Mouse (Mus musculus) CH12.LX (cell line): Measurements from ENCODE around the gene Mark2. TPM values are rescaled to one million over a fixed set of nuclear protein-coding genes. Genes with fewer than 3 reads are reported as not detected.

Experiments used
- DNase-seq: peaks from one replicate; pipeline ENCODE4 v3.0.0-alpha.2; 2013; ENCODE audit errors: extremely low read depth
- H3K27ac ChIP-seq: 2 replicates; pipeline ENCODE4 v1.5.1; 2012; ENCODE audit warnings: low read depth, mild to moderate bottlenecking, control low read depth, moderate library complexity; ENCODE audit not compliant: insufficient read depth
- H3K27me3 ChIP-seq: replicated peaks from 2 replicates; pipeline ENCODE3; 2012; ENCODE audit warnings: inconsistent platforms
- H3K36me3 ChIP-seq, 2 experiments: replicated peaks in 1 of 2; 2 replicates each; pipeline versions ENCODE3 to v1.6.1; 2012; ENCODE audit warnings: inconsistent platforms in 1 of 2, low read length in 1 of 2, mild to moderate bottlenecking in 1 of 2, mixed read lengths in 1 of 2, moderate library complexity in 1 of 2; ENCODE audit not compliant: control insufficient read depth in 1 of 2, insufficient read depth in 1 of 2
- H3K4me1 ChIP-seq, 2 experiments: 2 replicates each; pipeline ENCODE4 v1.6.1; 2012; ENCODE audit warnings: inconsistent platforms in 1 of 2, moderate library complexity in 1 of 2; ENCODE audit not compliant: insufficient read depth in 2 of 2, control insufficient read depth in 1 of 2
- H3K4me2 ChIP-seq: 2 replicates; pipeline ENCODE4 v1.6.1; 2012; ENCODE audit warnings: low read depth, mild to moderate bottlenecking, control low read depth; ENCODE audit not compliant: poor library complexity, insufficient read depth, severe bottlenecking
- H3K4me3 ChIP-seq, 3 experiments: fragments of 150-350 bp in 1 of 3; sonication (generic) in 1 of 3; replicated peaks in 1 of 3; 2 replicates each; pipeline versions ENCODE3 to v1.5.1; 2011 to 2012; ENCODE audit warnings: low read depth in 2 of 3, low read length in 2 of 3, mild to moderate bottlenecking in 2 of 3, moderate library complexity in 2 of 3, control low read depth in 1 of 3, improper control_type of control experiment in 1 of 3, inconsistent platforms in 1 of 3, mixed read lengths in 1 of 3; ENCODE audit not compliant: poor library complexity in 1 of 3
- H3K79me2 ChIP-seq: replicated peaks from 2 replicates; pipeline ENCODE4 v1.6.1; 2012; ENCODE audit warnings: mild to moderate bottlenecking, moderate library complexity; ENCODE audit not compliant: control insufficient read depth, poor library complexity, insufficient read depth, severe bottlenecking; ENCODE audit errors: extremely low read depth
- H3K9ac ChIP-seq: 2 replicates; pipeline ENCODE4 v1.6.1; 2012; ENCODE audit warnings: low read depth, mild to moderate bottlenecking, control low read depth, moderate library complexity; ENCODE audit not compliant: insufficient read depth
- H3K9me3 ChIP-seq: replicated peaks from 2 replicates; pipeline ENCODE3; 2012; ENCODE audit warnings: low read length, inconsistent platforms, mixed read lengths
- EP300 ChIP-seq: IDR thresholded peaks from 2 replicates; pipeline ENCODE4 v1.6.1; 2011; ENCODE audit warnings: low read length, improper control_type of control experiment
- GABPA ChIP-seq: IDR thresholded peaks from 2 replicates; pipeline ENCODE4 v1.6.1; 2012; ENCODE audit warnings: low read depth, low read length, improper control_type of control experiment, inconsistent platforms; ENCODE audit not compliant: insufficient replicate concordance
- JUN ChIP-seq: IDR thresholded peaks from 2 replicates; pipeline ENCODE4 v1.6.1; 2011; ENCODE audit warnings: low read depth, mild to moderate bottlenecking, low read length, improper control_type of control experiment, moderate library complexity; ENCODE audit not compliant: insufficient read depth
- JUND ChIP-seq: conservative IDR thresholded peaks from 2 replicates; pipeline ENCODE4 v1.6.1; 2011; ENCODE audit warnings: low read depth, low read length, improper control_type of control experiment
- MAFK ChIP-seq: IDR thresholded peaks from 2 replicates; pipeline ENCODE4 v1.6.1; 2011; ENCODE audit warnings: low read length, improper control_type of control experiment; ENCODE audit not compliant: insufficient replicate concordance
- MAX ChIP-seq: IDR thresholded peaks from 2 replicates; pipeline ENCODE4 v1.6.1; 2011; ENCODE audit warnings: low read length, improper control_type of control experiment
- MEF2A ChIP-seq: IDR thresholded peaks from 2 replicates; pipeline ENCODE4 v1.6.1; 2014; ENCODE audit warnings: low read depth, mild to moderate bottlenecking, inconsistent platforms, low read length, improper control_type of control experiment, borderline replicate concordance
- MXI1 ChIP-seq: IDR thresholded peaks from 2 replicates; pipeline ENCODE4 v1.6.1; 2011; ENCODE audit warnings: mild to moderate bottlenecking, low read depth, low read length, improper control_type of control experiment
- MYC ChIP-seq: IDR thresholded peaks from 2 replicates; pipeline ENCODE4 v1.6.1; 2011; ENCODE audit warnings: low read depth, mild to moderate bottlenecking, improper control_type of control experiment, low read length
- NELFE ChIP-seq: IDR thresholded peaks from 2 replicates; pipeline ENCODE4 v1.6.1; 2011; ENCODE audit warnings: low read depth, low read length, improper control_type of control experiment
- PAX5 ChIP-seq: IDR thresholded peaks from 2 replicates; pipeline ENCODE4 v1.6.1; 2012; ENCODE audit warnings: low read length, inconsistent platforms, mixed read lengths
- SIN3A ChIP-seq: IDR thresholded peaks from 2 replicates; pipeline ENCODE4 v1.6.1; 2012; ENCODE audit warnings: low read length, improper control_type of control experiment, inconsistent platforms
- SMC3 ChIP-seq: IDR thresholded peaks from 2 replicates; pipeline ENCODE4 v1.6.1; 2011; ENCODE audit warnings: low read depth, low read length, improper control_type of control experiment
- TBP ChIP-seq: conservative IDR thresholded peaks from 2 replicates; pipeline ENCODE4 v1.6.1; 2011; ENCODE audit warnings: low read depth, low read length, improper control_type of control experiment
- UBTF ChIP-seq: IDR thresholded peaks from 2 replicates; pipeline ENCODE4 v1.6.1; 2012; ENCODE audit warnings: low read depth, mild to moderate bottlenecking, inconsistent platforms, low read length, improper control_type of control experiment, moderate library complexity
- USF2 ChIP-seq: conservative IDR thresholded peaks from 2 replicates; pipeline ENCODE4 v1.6.1; 2011; ENCODE audit warnings: low read depth, low read length, improper control_type of control experiment
- ZMIZ1 ChIP-seq: IDR thresholded peaks from 2 replicates; pipeline ENCODE4 v1.6.1; 2012; ENCODE audit warnings: low read depth, mild to moderate bottlenecking, inconsistent platforms, low read length, improper control_type of control experiment
- ZNF384 ChIP-seq: IDR thresholded peaks from 2 replicates; pipeline ENCODE4 v1.6.1; 2012; ENCODE audit warnings: low read depth, low read length, improper control_type of control experiment, inconsistent platforms
- dilution Hi-C: fragments of 300-500 bp; cut with MboI; formaldehyde crosslinking; loops from 2 replicates; pipeline ENCODE4 v1.14.3; 2020; ENCODE audit warnings: low sequenced_read_pairs; ENCODE audit not compliant: extremely low pct_unique_long_range_greater_than_20kb, extremely low pct_ligation_motif_present
- in situ Hi-C: fragments of 300-500 bp; cut with MboI; formaldehyde crosslinking; loops from 3 replicates; pipeline ENCODE4 v1.14.3; 2019; ENCODE audit warnings: low sequenced_read_pairs, low pct_ligation_motif_present, low pct_unique_long_range_greater_than_20kb, mixed read lengths
- polyA plus RNA-seq: library from polyadenylated mRNA; unstranded; fragments of >175 nt; gene quantifications from 2 replicates; pipeline ENCODE4 v1.2.1, GENCODE M21; 2012; ENCODE audit warnings: low read depth; ENCODE audit not compliant: insufficient read length
- total RNA-seq, 2 experiments: library from RNA; depleted of rRNA; stranded (reverse); fragments of 300-350 nt in 1 of 2; fragments of >200 nt in 1 of 2; gene quantifications; 2 replicates each; pipeline ENCODE4 v1.2.3; 2012 to 2014

The Mark2 gene
- total and polyA plus RNA-seq, 3 experiments, result 8.1 to 34.4 (median 19.0) TPM

DNA sequence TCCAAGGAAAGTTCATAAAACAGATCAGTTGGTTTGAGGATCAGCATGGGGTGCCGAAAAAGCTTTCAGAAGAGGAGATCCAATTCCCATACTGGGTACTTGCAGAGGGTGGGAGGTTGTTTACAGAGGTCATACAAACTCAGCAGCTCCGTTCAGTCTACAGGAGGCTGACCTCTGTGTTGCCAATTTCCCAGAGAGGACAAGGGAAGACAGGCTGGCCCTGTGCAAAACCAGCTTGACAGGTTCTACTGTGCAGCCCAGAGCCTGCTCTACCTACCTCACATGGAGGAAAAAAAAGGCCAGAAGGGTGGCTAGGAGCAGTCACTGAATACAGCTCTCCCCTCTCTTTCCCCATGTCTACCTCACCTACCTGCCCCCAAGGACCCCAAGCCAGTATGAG is 7.6 kb downstream of the Mark2 start:
- Histone ChIP-seq H3K4me1 (peaks cover 9 to 37% of the 10 kb centered on the region in 2 experiments), H3K9me3 (no peaks in the 10 kb centered on the region), H3K79me2 (peaks cover 45% of the 10 kb centered on the region), H3K27ac (no peak overlapping the region), H3K36me3 (peaks cover 8 to 71% of the 10 kb centered on the region in 2 experiments), H3K4me3 (no peak overlapping the region), H3K4me2 (no peak overlapping the region), H3K9ac (no peak overlapping the region), H3K27me3 (no peaks in the 10 kb centered on the region)
- TF ChIP-seq SIN3A (no peak), ZMIZ1 (no peak), JUND (no peak), EP300 (no peak), TBP (no peak), MYC (no peak), ZNF384 (no peak), MEF2A (no peak), MAFK (no peak), NELFE (no peak), MAX (no peak), UBTF (no peak), GABPA (no peak), SMC3 (no peak)
- in situ Hi-C loops, result no loop called here
- no peak for DNase-seq
- dilution Hi-C loops, result no loop called here

DNA sequence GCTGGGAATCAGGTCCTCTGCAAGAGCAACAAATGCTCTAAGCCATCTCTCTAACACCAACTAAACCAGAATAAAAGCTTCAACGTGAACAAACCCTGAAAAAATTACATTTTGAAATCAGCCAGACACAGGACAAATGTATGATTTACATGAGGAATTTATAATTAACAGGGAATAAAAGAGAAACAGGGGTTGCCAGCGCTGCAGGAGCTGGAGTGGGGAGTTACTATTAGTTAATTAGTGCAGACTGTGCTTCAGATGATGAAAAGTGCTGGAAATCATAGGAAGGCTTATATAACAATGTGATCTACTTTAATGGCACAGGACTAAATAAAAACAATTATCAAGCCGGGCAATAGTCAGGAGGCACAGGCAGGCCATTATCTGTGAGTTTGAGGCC is 20.3 kb downstream of the Mark2 start:
- TF ChIP-seq PAX5, result no peak
- TF ChIP-seq MXI1, result no peak
- TF ChIP-seq TBP, result no peak
- no peak for TF ChIP-seq JUN
- TF ChIP-seq EP300, result no peak
- no peak for TF ChIP-seq USF2
- H3K27me3 ChIP-seq, result no peaks in the 10 kb centered on the region
- no peak overlapping the region for H3K9ac ChIP-seq
- peaks cover 2 to 20% of the 10 kb centered on the region in 2 experiments; a peak in 3 of 4 replicates for H3K4me1 ChIP-seq
- H3K27ac ChIP-seq, result no peak overlapping the region
- dilution Hi-C loops (no loop called here), in situ Hi-C loops (no loop called here)
- H3K79me2 ChIP-seq, result peaks cover 59% of the 10 kb centered on the region
- peaks cover 0 to 16% of the 10 kb centered on the region in 2 experiments for H3K36me3 ChIP-seq
- no peaks in the 10 kb centered on the region for H3K9me3 ChIP-seq
- no peak overlapping the region for H3K4me3 ChIP-seq
- no peak overlapping the region for H3K4me2 ChIP-seq
- no peak for DNase-seq
